Mouse (Mus musculus): ENCODE measurements at regions not wholly inside any gene's neighbourhood (a gene's known extent, or its start where the extent isn't known, plus 50 kb on each side); places are given as distances from the start of the nearest gene placed in this dataset.

- DNase-seq (ENCODE audit: low spot score in 2 of 2): no peak
Observed at GRCm38 (mm10) chr1:19754346-19754745, 545.6 kb downstream of the Tfap2b start.

GRCm38 (mm10) chr1:19757921-19758436 lies 549.3 kb downstream of the Tfap2b start:
- DNase-seq (ENCODE audit: low spot score in 2 of 2): no peak

GRCm38 (mm10) chr1:19766879-19767278 lies 558.2 kb downstream of the Tfap2b start:
- no peak for DNase-seq (ENCODE audit: low spot score in 2 of 2)

- no peak for DNase-seq (ENCODE audit: low spot score in 2 of 2)
Observed at GRCm38 (mm10) chr1:19772266-19772665, 563.6 kb downstream of the Tfap2b start.

- DNase-seq (ENCODE audit: low spot score in 2 of 2): no peak
Observed at GRCm38 (mm10) chr1:19774502-19774901, 565.8 kb downstream of the Tfap2b start.

- no peak for DNase-seq (ENCODE audit: low spot score in 2 of 2)
Observed at GRCm38 (mm10) chr1:19777542-19777941, 568.8 kb downstream of the Tfap2b start.

- no peak for DNase-seq (ENCODE audit: low spot score in 2 of 2)
Observed at GRCm38 (mm10) chr1:19786971-19787370, 578.3 kb downstream of the Tfap2b start.

- DNase-seq (ENCODE audit: low spot score in 2 of 2): no peak
Observed at GRCm38 (mm10) chr1:19794124-19794523, 585.4 kb downstream of the Tfap2b start.

GRCm38 (mm10) chr1:19825887-19826286 lies 617.2 kb downstream of the Tfap2b start:
- no peak for DNase-seq (ENCODE audit: low spot score in 2 of 2)

GRCm38 (mm10) chr1:19826455-19827366 lies 618.0 kb downstream of the Tfap2b start:
- no peak for DNase-seq (ENCODE audit: low spot score in 2 of 2)

- peak; percentile 44 to 54 for DNase-seq (ENCODE audit: low spot score in 2 of 2)
Observed at GRCm38 (mm10) chr1:19849918-19850317, 641.2 kb downstream of the Tfap2b start.

- DNase-seq (ENCODE audit: low spot score in 2 of 2): no peak
Observed at GRCm38 (mm10) chr1:19857250-19857649, 648.5 kb downstream of the Tfap2b start.

GRCm38 (mm10) chr1:19868478-19868877 lies 659.8 kb downstream of the Tfap2b start:
- DNase-seq (ENCODE audit: low spot score in 2 of 2): no peak

- no peak for DNase-seq (ENCODE audit: low spot score in 2 of 2)
Observed at GRCm38 (mm10) chr1:19881193-19881592, 672.5 kb downstream of the Tfap2b start.

- no peak for DNase-seq (ENCODE audit: low spot score in 2 of 2)
Observed at GRCm38 (mm10) chr1:19899426-19899825, 690.7 kb downstream of the Tfap2b start.

GRCm38 (mm10) chr1:19899889-19900310 lies 691.2 kb downstream of the Tfap2b start:
- no peak for DNase-seq (ENCODE audit: low spot score in 2 of 2)

GRCm38 (mm10) chr1:19900983-19901531 lies 692.3 kb downstream of the Tfap2b start:
- DNase-seq (ENCODE audit: low spot score in 2 of 2): no peak

GRCm38 (mm10) chr1:19912194-19912846 lies 703.6 kb downstream of the Tfap2b start:
- no peak for DNase-seq (ENCODE audit: low spot score in 2 of 2)

GRCm38 (mm10) chr1:19918762-19919161 lies 699.1 kb downstream of the Pkhd1 start:
- DNase-seq (ENCODE audit: low spot score in 2 of 2): no peak

GRCm38 (mm10) chr1:19927192-19927591 lies 690.7 kb downstream of the Pkhd1 start:
- DNase-seq (ENCODE audit: low spot score in 2 of 2): no peak

GRCm38 (mm10) chr1:19927736-19928327 lies 690.0 kb downstream of the Pkhd1 start:
- no peak for DNase-seq (ENCODE audit: low spot score in 2 of 2)
